Mouse (Mus musculus) heart, embryonic 10.5 days (tissue): Measurements from ENCODE around the gene Cap1. TPM values are rescaled to one million over a fixed set of nuclear protein-coding genes. Genes with fewer than 3 reads are reported as not detected.

Experiments used
- DNase-seq: peaks from one replicate; pipeline ENCODE4 v3.0.0-alpha.2; 2017; ENCODE audit warnings: low spot score
- H3K27ac ChIP-seq: fragments of 300-500 bp; sonication (generic); 2 replicates; pipeline ENCODE4 v1.5.1; 2016; ENCODE audit warnings: mild to moderate bottlenecking
- H3K27me3 ChIP-seq: fragments of 300-500 bp; sonication (generic); 2 replicates; pipeline ENCODE4 v1.6.1; 2016; ENCODE audit warnings: mild to moderate bottlenecking; ENCODE audit not compliant: poor library complexity, insufficient read depth, severe bottlenecking
- H3K36me3 ChIP-seq: fragments of 300-500 bp; sonication (generic); 2 replicates; pipeline ENCODE4 v1.6.1; 2016; ENCODE audit warnings: mild to moderate bottlenecking, moderate library complexity
- H3K4me1 ChIP-seq: fragments of 300-500 bp; sonication (generic); 2 replicates; pipeline ENCODE4 v1.6.1; 2016; ENCODE audit warnings: mild to moderate bottlenecking
- H3K4me3 ChIP-seq: fragments of 300-500 bp; sonication (generic); 2 replicates; pipeline ENCODE4 v1.5.1; 2016; ENCODE audit warnings: mild to moderate bottlenecking, moderate library complexity
- H3K9me3 ChIP-seq: fragments of 300-500 bp; sonication (generic); 2 replicates; pipeline ENCODE4 v1.6.1; 2016; ENCODE audit warnings: mild to moderate bottlenecking, moderate library complexity
- WGBS: fragments of 180-500 bp; shearing (Covaris S2); methylation state at CpG from one replicate; pipeline ENCODE4 v1.1.7; 2016; 5-methylcytosine and 5-hydroxymethylcytosine counted together
- polyA plus RNA-seq: library from polyadenylated mRNA; unstranded; fragments of >200 nt; fragmentation: Nextera tagmentation; extraction: Ambion mirVana; gene quantifications from 2 replicates; pipeline ENCODE4 v1.2.1, GENCODE M21; 2016

Cap1 gene
- polyA plus RNA-seq, 1 experiment from 2014 or later: 21.7 TPM

DNA sequence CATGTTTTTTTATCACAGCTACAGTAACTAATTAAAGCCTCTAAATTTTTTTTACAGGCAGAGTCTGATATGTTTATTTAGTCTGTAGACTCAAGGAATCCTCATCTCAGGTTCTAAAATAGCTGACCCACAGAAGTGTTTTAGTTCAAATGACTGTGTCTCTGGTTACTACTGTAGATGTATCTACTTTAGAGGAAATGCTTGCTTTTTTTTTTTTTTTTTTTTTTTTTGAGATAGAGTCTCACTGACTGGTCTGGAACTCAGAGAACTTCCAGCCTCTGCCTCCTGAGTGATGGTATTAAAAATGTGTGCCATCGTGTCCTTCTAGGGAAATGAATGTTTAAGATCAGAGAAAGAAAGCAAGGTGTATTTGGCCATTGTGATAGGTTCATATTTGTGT, 69.7 kb downstream of the Cap1 start:
- Histone ChIP-seq H3K4me1 (no peaks in the 10 kb centered on the region), H3K36me3 (no peaks in the 10 kb centered on the region), H3K9me3 (no peaks in the 10 kb centered on the region), H3K27ac (no peak overlapping the region), H3K4me3 (no peak overlapping the region), H3K27me3 (no peaks in the 10 kb centered on the region)
- no peak for DNase-seq
- WGBS: 69% methylated on average over 1 of the region's 1 CpGs

DNA sequence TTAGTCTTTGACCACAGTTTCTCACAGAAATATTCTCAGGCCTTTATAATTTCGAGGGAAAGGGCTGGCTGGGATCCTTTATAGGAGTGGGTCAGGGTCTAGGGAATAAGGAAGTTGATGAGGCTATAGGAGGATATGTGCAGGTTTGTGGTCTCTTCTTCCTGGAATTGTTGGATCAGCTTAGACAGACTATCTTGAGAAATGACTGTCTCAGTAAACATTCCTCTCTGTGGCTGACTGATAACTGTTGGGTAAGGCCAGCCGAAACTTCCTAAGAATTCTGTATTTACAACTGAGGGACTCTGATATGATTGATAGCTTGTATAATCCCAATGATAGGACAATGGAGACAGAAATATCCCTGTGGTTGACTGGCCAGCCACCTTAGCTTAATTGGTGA, 74.0 kb downstream of the Cap1 start:
- no peaks in the 10 kb centered on the region for H3K27me3 ChIP-seq
- DNase-seq: no peak
- no peaks in the 10 kb centered on the region for H3K36me3 ChIP-seq
- H3K4me3 ChIP-seq: no peak overlapping the region
- no peaks in the 10 kb centered on the region for H3K4me1 ChIP-seq
- WGBS: 51% methylated on average over 2 of the region's 2 CpGs
- H3K27ac ChIP-seq: no peak overlapping the region
- H3K9me3 ChIP-seq: no peaks in the 10 kb centered on the region

DNA sequence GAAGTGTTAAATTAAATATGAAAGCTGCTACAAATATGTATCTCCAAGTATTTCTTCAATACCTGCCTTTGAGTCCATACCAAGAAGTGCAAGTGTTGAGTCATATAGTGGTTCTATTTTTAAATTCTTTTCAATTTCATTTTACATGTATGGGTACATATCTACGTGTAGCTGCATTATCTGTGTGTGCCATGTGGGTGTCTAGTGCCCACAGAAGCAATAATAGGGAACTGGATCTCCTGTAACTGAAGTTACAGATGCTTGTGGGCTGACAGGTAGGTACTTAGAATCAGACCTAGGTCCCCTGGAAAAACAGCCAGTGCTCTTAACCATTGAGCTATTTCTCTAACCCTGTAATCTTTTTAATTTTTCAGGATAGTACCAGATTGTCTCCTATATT, 74.7 kb downstream of the Cap1 start:
- 53% methylated on average over 1 of the region's 1 CpGs for WGBS
- Histone ChIP-seq H3K9me3 (no peaks in the 10 kb centered on the region), H3K4me3 (no peak overlapping the region), H3K4me1 (no peaks in the 10 kb centered on the region), H3K36me3 (no peaks in the 10 kb centered on the region), H3K27ac (no peak overlapping the region), H3K27me3 (no peaks in the 10 kb centered on the region)
- DNase-seq: no peak

Other genes starting within 250 kb of the Cap1 start
- gene 9530002B09Rik, start 196.8 kb downstream of the Cap1 start, polyA plus RNA-seq: not detected in 2 replicates
- gene Ppt1, start 49.8 kb downstream of the Cap1 start, polyA plus RNA-seq: 55.0 and 64.3 TPM in 2 replicates
- gene Mfsd2a, start 75.1 kb upstream of the Cap1 start, polyA plus RNA-seq: 1.6 and 2.0 TPM in 2 replicates
- 2.5 and 8.6 TPM in 2 replicates for gene Mycl, start 109.6 kb upstream of the Cap1 start, polyA plus RNA-seq
- gene Trit1, start 130.5 kb upstream of the Cap1 start, polyA plus RNA-seq: 15.0 and 18.3 TPM in 2 replicates
- 0.18 and 0.84 TPM in 2 replicates for gene Bmp8b, start 219.1 kb upstream of the Cap1 start, polyA plus RNA-seq
- 0.11 TPM in 1 of 2 replicates, not detected in the other for gene Oxct2b, start 230.2 kb upstream of the Cap1 start, polyA plus RNA-seq